Mouse (Mus musculus) ES-Bruce4 (cell line): ENCODE results near the gene Fbxo28.

Source experiments
- CTCF ChIP-seq: IDR thresholded peaks from one replicate; pipeline ENCODE4 v1.8.1; 2011; ENCODE audit warnings: low read depth, low read length
- EP300 ChIP-seq: IDR thresholded peaks from 2 replicates; pipeline ENCODE4 v1.6.1; 2011; ENCODE audit warnings: low read depth, low read length; ENCODE audit not compliant: insufficient read depth
- POLR2A ChIP-seq: IDR thresholded peaks from one replicate; pipeline ENCODE4 v1.8.1; 2011; ENCODE audit warnings: low read length; ENCODE audit not compliant: insufficient read depth

GRCm38 (mm10) chr1:182271130-182271529, 70.3 kb downstream of the Fbxo28 start:
- TF ChIP-seq CTCF (no peak), POLR2A (no peak), EP300 (no peak)
